Mouse (Mus musculus): ENCODE measurements around the gene Pde6c.
A peak's percentile ranks its signal among the peaks of the same experiment; 100 is the strongest.

Gene Pde6c

GRCm38 (mm10) chr19:38132481-38132880 lies at the start of gene Pde6c:
Pde6c (plus strand) TSS chr19:38132781.
- no peak for DNase-seq (ENCODE audit: low read depth, low spot score)

- DNase-seq (ENCODE audit: low read depth, low spot score), result no peak
These were observed 49.6 kb upstream of the Pde6c start for GRCm38 (mm10) chr19:38082931-38083525.

DNA sequence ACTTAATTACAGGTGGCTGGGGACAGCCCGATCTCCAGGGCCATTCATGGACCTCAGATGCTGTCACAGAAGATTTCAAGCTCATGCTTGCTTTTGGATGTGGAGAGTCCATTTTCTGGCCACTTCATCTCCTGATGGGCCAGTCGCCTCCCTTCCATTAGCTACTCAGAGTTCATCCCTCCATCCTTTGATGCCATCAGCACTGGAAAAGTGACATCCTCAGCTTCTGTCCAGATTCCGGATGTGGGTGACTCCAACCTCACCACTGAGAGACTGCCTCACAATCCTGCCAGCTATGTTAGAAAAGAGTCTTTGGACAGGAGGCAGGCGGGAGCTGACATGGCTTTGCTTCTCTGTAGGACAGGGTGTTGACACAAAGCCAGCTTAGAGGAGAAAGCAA lies 46.7 kb upstream of the Pde6c start:
- DNase-seq (ENCODE audit: low read depth, low spot score), result no peak

DNA sequence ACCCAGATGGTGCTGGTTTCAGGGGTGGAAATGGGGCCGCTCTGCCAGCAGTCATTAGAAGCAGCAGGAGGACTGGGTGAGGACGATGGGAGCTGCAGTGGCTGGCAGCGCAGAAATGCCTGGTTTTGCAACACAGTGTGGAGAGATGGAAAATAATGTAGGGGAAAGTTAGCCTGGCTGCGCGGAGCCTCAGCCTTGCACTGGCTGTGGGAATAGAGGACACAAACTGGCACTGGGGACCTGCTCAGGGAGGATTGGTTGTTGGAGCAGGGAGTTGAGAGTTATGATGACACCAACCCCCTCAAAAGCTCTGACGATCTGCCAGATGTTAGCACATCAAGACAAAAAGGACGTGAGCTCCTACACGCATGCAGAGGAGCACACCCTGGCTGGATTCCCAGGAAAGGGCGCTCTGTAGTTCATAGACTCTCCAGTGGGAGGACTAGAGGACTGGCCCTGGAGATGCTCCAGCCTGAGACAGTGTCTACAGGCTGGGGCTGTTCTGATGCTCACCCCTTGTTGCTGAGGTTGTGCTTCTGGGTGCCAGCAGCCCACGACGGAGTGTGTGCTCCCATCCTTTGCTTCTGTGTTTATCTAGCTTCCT lies 45.5 kb upstream of the Pde6c start:
- DNase-seq (ENCODE audit: low read depth, low spot score), result peak; percentile 63

DNA sequence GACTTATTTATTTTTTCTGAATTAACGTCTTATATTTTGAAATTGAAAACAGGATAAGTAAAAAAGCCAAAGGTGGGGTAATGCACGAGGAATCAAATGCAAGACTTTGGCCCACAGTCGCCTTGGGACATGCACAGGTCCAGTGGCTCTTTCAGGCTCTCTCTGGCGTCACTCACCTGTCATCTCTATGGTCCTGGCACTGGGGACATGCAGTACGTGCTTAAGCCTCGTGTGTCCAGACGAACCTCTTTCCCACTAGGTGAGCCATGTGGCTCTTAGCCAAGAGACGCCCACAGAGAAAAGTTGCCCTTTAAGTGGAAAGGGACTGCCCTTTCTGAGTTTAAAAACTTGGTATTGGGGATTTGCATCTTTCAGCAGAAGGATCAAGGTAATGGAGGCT lies 43.2 kb upstream of the Pde6c start:
- no peak for DNase-seq (ENCODE audit: low read depth, low spot score)

DNA sequence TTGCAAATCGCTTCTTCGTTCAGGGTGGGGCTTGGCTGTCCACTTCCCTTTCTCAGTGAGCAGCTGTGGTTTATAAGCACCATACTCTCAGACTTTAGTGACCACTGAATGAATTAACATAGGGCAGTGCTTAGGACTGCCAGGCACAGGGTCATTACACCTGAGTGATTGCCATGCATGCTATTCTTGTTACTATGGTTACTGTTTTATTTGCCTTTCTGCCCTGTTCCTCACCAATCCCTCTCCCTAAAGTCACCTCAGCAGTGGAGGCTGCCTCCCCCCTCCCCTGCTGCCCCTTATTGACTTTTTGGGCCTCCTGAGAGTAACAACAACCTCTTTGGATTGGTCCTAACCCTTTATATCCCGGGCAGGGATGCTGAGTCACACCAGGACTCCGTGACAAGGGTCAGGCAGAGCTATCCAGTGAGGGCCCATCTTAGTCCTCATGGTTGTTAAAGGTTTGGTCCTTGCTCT lies 41.0 kb upstream of the Pde6c start:
- no peak for DNase-seq (ENCODE audit: low read depth, low spot score)

GRCm38 (mm10) chr19:38096231-38096630 lies 36.4 kb upstream of the Pde6c start:
- no peak for DNase-seq (ENCODE audit: low read depth, low spot score)

- peak; percentile 2 for DNase-seq (ENCODE audit: low read depth, low spot score)
These were observed 35.5 kb upstream of the Pde6c start, which contains the start of gene Ffar4 for GRCm38 (mm10) chr19:38096858-38097758. Ffar4 (plus strand) TSS chr19:38097071.

DNA sequence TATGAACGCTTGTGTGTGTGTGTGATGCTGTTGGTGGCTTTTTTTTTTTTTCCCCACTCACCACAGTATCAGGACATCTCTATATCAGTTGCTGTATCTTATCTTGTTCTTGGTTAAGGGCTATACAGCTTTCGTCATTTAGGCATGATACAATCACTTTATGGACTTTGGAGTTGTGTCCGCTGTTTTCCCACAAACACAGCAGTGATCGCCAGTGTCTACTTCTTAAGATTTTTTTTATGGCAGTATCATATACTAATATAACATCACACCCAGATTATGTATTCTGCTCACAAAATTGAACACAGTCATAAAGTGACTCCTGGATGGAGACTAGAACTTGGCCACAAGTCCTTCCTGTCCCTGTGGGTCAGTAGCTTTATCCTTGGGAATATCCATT lies 24.7 kb upstream of the Pde6c start:
- no peak for DNase-seq (ENCODE audit: low read depth, low spot score)

DNA sequence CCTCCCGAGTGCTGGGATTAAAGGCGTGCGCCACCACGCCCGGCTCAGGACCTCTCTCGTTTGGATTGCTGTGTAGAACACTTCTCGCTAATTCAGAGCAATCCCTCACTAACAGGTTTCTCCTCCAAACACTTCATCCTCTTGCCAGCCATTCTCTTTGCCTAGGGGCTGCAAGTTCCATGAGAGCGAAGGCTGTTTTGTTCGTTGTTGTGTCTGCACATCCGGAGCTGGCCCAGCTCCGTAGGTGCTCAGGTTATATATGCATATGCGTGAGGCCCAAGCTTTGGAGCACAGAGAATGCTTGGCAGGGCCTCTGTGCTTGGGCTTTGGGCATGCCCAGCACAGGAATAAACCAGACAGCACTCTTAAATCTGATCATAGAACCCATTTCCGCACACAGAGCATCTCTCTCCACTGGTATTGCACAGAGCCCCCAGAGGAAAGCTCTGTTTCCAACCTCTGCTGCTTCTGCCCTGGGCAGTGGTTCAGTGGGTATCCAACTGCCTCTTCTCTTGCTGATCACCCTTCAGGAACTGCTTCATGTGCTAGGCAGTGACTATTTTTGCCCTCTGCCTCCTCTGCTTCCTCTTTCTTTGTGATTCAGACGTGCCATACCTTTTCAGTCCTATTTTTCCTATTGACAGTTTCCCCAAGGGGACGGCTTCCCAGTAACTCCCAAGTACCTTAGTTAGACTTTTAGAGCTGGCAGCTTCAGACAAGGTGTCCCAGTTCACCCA lies 22.9 kb upstream of the Pde6c start:
- DNase-seq (ENCODE audit: low read depth, low spot score), result no peak

DNA sequence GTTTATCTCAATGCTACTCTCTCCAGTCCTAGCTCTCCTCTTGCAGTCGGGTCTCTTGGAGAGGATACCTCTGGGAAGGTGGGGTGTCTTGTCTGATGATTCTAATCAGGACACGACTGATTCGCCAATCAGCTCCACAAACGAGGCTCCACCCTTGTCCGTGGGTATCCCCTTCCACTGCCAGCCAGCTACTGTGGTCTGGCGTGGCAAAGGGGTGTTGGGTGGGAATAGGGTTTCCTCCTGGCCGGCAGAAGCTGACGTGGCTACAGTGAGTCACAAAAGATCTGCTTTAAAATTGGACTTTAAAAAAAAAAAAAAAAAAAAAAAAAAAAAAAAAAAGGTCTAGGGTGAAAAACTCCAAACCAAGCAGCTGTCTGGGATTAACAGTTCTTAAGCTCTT lies 21.5 kb upstream of the Pde6c start:
- DNase-seq (ENCODE audit: low read depth, low spot score), result no peak

DNA sequence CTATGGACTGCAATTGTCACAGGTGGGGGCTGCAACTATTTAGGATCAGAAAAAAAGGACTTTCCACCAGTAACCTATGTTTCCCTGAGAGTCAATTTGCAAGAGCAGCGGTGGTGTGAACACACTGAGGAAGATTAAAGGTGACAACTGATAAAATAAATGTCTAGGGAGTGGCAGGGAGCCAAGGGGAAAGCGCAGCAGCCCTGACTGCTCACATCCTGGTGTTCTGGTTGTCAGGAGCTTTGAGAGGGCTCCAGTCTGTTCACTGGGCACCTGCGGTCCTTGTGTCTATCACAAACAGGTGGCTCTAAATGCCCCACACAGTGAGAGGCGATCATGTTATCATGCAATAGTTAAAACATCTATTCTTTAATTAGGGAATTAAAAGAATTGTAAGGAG lies 20.0 kb upstream of the Pde6c start:
- DNase-seq (ENCODE audit: low read depth, low spot score), result no peak

GRCm38 (mm10) chr19:38114834-38115491 lies 17.6 kb upstream of the Pde6c start:
- no peak for DNase-seq (ENCODE audit: low read depth, low spot score)

DNA sequence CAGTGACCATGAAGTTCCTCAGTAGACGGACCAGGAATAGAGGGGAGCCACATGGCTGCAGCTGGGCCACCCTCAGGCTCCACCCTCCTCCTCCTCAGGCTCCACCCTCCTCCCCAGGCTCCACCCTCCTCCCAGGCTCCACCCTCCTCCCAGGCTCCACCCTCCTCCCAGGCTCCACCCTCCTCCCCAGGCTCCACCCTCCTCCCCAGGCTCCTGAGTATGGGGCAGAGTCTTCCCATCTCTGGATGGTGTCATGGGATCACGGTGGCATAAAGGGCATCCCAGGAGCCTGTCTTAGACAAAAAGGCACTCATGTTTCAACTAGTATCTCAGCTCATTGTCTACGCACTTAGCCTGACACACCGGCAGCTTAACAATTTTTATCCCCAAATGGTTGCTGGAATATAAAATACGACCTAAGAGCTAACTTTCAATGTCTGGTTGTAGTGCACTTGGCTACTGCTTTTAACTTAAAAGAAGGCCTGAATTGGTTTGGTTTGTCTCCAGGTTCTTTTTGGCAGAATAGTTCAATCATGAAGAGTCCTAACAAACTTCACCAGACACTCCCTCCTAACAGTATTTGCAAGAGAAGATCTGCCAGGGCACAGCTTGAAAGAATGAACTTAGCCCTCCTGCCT lies 12.3 kb upstream of the Pde6c start:
- no peak for DNase-seq (ENCODE audit: low read depth, low spot score)

- DNase-seq (ENCODE audit: low read depth, low spot score), result no peak
These were observed 8.7 kb upstream of the Pde6c start for GRCm38 (mm10) chr19:38123921-38124320.

DNA sequence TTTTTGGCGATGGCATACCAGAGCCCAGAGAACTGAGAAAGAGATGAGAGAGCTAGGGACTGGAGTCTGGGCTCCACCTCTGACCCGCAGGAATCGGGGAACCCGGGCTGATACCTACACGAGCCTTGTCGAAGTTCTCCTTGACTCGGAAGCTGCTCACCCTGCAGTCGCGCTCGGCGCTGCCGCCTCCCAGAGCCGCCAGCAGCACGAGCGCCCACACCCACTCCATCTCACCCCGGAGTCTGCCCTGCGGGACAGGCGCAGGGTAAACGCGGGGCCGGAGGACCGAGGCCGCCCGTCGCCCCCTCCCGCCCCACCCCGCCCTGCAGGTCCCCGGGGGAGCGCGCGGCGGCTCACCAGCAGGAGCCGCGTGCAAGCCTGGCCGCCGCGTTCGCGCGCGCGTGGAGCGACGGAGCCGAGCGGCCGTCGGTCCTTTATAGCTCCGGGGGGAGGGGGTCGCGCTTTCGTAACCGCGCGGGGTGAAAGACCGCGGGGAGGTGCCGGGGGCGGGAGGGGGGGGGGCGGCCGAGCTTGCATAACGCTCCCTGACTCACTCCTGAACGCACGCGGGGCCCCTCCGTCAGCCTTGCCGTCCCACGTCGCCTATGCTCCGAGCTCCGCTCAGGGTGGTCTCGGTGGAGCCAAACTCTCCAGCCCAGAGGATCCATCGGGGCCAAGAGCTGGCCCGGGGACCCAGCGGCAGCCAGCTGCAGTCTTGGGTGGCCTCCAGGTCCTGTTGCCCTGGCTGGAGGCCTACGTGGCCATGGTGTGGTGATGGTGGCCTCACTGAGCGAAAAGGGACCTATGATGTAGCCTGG lies 8.0 kb upstream of the Pde6c start:
- peak; percentile 27 for DNase-seq (ENCODE audit: low read depth, low spot score)

DNA sequence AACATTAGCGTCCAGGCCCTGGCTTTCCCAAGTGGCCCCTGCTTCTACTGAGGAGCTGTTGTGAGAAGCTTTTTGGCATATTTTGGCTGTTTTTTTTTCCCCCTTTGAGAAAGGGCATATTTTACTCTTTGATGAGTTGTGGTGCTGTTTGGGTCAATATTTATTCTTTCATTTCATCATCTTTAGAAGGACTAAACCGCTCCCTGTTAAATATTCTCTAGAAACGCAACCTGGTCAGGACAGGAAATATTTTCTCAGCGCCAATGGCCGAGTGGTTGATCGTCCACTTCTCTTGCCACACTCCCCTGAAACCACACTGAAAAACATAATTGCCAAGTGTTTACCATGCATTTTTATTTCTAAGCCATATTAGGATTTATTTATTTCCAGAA lies 7.4 kb upstream of the Pde6c start, which contains the start of gene Rbp4:
Gene Rbp4, minus strand, starts transcription at position 63 of the 392 bp plus-strand sequence.
- DNase-seq (ENCODE audit: low read depth, low spot score), result no peak

- DNase-seq (ENCODE audit: low read depth, low spot score), result no peak
These were observed 5.9 kb upstream of the Pde6c start for GRCm38 (mm10) chr19:38126656-38127055.

GRCm38 (mm10) chr19:38133986-38134385 lies 1.4 kb downstream of the Pde6c start:
- no peak for DNase-seq (ENCODE audit: low read depth, low spot score)

DNA sequence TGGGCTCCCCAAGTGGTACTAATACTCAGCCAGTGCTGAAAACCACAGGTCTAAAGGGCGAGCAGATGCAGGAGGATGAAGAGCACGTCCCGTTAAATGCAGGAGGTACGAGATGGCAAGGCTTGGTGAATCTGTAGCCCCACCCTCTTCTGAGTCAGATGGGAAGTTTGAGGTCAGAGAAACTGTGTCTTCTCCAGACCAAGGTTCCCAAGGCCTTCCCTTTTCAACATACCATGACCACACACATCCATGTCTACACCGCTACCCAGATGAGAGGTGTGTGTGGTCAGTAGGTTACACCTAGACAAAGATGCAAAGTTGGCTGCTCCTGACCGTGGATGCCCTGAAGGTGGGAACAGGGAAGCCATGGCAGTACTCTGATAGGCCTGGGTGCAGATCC lies 2.2 kb downstream of the Pde6c start:
- DNase-seq (ENCODE audit: low read depth, low spot score), result no peak

Measured in brain, adult 2 months (tissue).